Mouse (Mus musculus): ENCODE data around the gene Grip2.

- TF ChIP-seq POLR2A (IDR thresholded peaks at IDR 0.05; ENCODE audit: insufficient read depth, low read depth, low read length) (no peak), CTCF (IDR thresholded peaks at IDR 0.05; ENCODE audit: insufficient read depth, low read depth, low read length) (no peak)
Observed at GRCm38 (mm10) chr6:91718067-91718466, 109.0 kb downstream of the Grip2 start.

All from olfactory bulb, adult 2 months (tissue).